Mouse (Mus musculus) testis, adult 2 months (tissue): ENCODE measurements around the gene Myo6.

Experiments used
- CTCF ChIP-seq: fragments of 200-500 bp; IDR thresholded peaks from 2 replicates; pipeline ENCODE4 v1.5.1; 2012; ENCODE audit warnings: low read depth, mild to moderate bottlenecking, inconsistent platforms, low read length, moderate library complexity; ENCODE audit not compliant: control insufficient read depth, insufficient read depth, insufficient replicate concordance
- POLR2A ChIP-seq: fragments of 200-500 bp; IDR thresholded peaks from 2 replicates; pipeline ENCODE4 v1.6.1; 2012; ENCODE audit warnings: low read depth, mild to moderate bottlenecking, inconsistent platforms, low read length, moderate library complexity; ENCODE audit not compliant: control insufficient read depth

GRCm38 (mm10) chr9:80226579-80227325 is 61.9 kb downstream of the Myo6 start:
- TF ChIP-seq POLR2A (no peak), CTCF (no peak)
